Mouse (Mus musculus) kidney, adult 2 months (tissue): ENCODE results near the gene Arvcf. TPM values are rescaled to one million over a fixed set of nuclear protein-coding genes. Genes with fewer than 3 reads are reported as not detected.
A peak's percentile ranks its signal among the peaks of the same experiment; 100 is the strongest.

Experiments used
- DNase-seq: peaks from one replicate; pipeline ENCODE4 v3.0.0; 2021
- H3K27ac ChIP-seq: fragments of 200-500 bp; 2 replicates; pipeline ENCODE4 v1.5.1; 2012; ENCODE audit warnings: low read depth, low read length, control low read depth, inconsistent platforms; ENCODE audit not compliant: insufficient read depth
- H3K27me3 ChIP-seq: fragments of 200-500 bp; replicated peaks from 2 replicates; pipeline ENCODE4 v1.6.1; 2012; ENCODE audit warnings: mild to moderate bottlenecking, moderate library complexity, low read length, inconsistent platforms; ENCODE audit not compliant: control insufficient read depth, insufficient read depth
- H3K36me3 ChIP-seq: fragments of 200-500 bp; 2 replicates; pipeline ENCODE4 v1.6.1; 2012; ENCODE audit warnings: mild to moderate bottlenecking, moderate library complexity, low read length, inconsistent platforms; ENCODE audit not compliant: control insufficient read depth, insufficient read depth
- H3K4me1 ChIP-seq: fragments of 200-500 bp; 2 replicates; pipeline ENCODE4 v1.6.1; 2011; ENCODE audit warnings: low read length; ENCODE audit not compliant: control insufficient read depth, insufficient read depth
- H3K4me3 ChIP-seq: fragments of 200-500 bp; 2 replicates; pipeline ENCODE4 v1.5.1; 2011; ENCODE audit warnings: mild to moderate bottlenecking, low read depth, low read length, control low read depth; ENCODE audit not compliant: insufficient read depth
- CTCF ChIP-seq: fragments of 200-500 bp; conservative IDR thresholded peaks from 2 replicates; pipeline ENCODE4 v1.5.1; 2011; ENCODE audit warnings: low read depth, mild to moderate bottlenecking, control low read depth, low read length, moderate library complexity, mixed read lengths; ENCODE audit not compliant: insufficient read depth, insufficient read length
- POLR2A ChIP-seq: fragments of 200-500 bp; IDR thresholded peaks from one replicate; pipeline ENCODE4 v1.6.1; 2011; ENCODE audit warnings: low read depth, low read length, control low read depth
- WGBS: fragments of 180-500 bp; shearing (Covaris S2); methylation state at CpG from one replicate; pipeline ENCODE4 v1.1.7; 2018; 5-methylcytosine and 5-hydroxymethylcytosine counted together
- polyA plus RNA-seq: library from polyadenylated mRNA; depleted of rRNA; stranded (reverse); fragments of >200 nt; gene quantifications from 2 replicates; pipeline ENCODE4 v1.2.3, GENCODE M21; 2012

Arvcf gene
- polyA plus RNA-seq, 1 experiment, result 94.2 TPM

DNA sequence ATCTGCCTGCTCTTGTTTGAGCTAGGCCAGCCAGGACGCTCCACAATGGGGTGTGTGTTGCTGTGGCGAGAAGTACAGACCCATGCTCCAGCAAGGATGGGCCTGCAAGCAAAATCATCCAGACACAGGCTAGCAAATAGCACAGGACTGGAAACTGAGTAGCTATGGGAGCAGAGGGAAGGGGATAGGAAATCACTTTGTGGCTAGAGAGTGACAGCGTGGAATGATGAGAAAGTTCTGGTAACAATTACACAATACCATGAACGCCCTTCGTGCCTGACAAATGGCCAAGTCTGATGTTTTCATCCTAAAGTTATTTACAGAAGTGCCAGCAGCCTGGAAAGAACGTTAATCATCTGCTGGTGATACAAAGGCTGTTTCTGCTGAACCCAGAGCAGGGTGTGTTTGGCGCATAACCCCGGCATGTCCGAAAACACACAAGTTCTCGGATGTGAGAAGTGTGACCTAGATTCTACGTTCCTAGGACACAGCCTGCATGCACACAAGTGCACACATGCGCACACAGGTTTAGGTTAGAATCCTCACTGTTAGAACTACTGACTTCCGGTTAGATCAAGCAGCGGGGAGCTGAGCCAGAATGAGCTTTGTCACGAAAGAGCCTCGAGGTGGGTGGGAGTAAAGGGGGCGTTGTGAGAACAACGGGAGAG, 68.2 kb downstream of the Arvcf start:
- TF ChIP-seq POLR2A (no peak), CTCF (no peak)
- Histone ChIP-seq H3K27ac (peak overlapping the region; percentile 84), H3K4me3 (no peak overlapping the region), H3K36me3 (no peaks in the 10 kb centered on the region), H3K4me1 (peaks cover 35% of the 10 kb centered on the region), H3K27me3 (no peaks in the 10 kb centered on the region)
- 36% methylated on average over 18 of the region's 18 CpGs for WGBS
- DNase-seq, result peak; percentile 82

DNA sequence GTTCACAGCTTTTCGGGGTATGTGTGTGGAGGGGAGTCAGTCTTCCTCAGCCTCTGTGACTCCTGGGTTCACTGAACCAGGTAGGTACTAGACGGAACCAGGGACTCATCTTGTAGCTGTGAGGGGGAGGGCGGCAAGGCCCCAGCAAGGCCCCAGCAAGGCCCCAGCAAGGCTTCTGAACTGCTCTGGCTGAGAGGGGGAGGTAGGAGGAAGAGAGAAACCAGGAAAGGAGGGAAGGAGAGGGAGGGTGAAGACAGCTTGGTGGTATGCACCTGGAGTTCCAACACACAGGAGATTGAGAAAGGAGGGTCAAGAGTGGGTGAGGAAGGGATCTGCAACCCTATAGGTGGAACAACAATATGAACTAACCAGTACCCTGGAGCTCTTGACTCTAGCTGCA, 68.9 kb downstream of the Arvcf start:
- no peak overlapping the region for H3K4me3 ChIP-seq
- no peaks in the 10 kb centered on the region for H3K36me3 ChIP-seq
- no peaks in the 10 kb centered on the region for H3K27me3 ChIP-seq
- peaks cover 35% of the 10 kb centered on the region for H3K4me1 ChIP-seq
- peak overlapping the region; percentile 84 for H3K27ac ChIP-seq
- DNase-seq, result no peak
- 44% methylated on average over 3 of the region's 3 CpGs for WGBS
- TF ChIP-seq POLR2A (no peak), CTCF (no peak)

DNA sequence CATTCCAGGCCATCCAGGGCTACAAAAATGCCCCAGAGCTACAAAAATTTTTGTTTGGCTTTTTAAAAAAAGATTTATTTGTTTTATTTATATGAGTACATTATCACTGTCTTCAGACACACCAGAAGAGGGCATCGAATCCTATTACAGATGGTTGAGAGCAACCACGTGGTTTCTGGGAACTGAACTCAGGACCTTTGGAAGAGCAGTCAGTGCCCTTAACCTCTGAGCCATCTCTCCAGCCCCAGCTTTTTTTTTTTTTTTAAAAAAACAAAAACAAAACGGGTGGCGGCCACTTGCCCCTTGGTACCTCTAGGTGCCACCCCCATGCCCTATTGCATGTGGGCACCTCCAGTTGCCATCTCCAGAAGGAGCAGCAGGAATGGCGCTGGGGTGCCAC, 69.5 kb downstream of the Arvcf start:
- no peaks in the 10 kb centered on the region for H3K27me3 ChIP-seq
- H3K4me1 ChIP-seq, result peaks cover 30% of the 10 kb centered on the region
- peak; percentile 74 for DNase-seq
- no peak overlapping the region for H3K4me3 ChIP-seq
- no peak for TF ChIP-seq CTCF
- TF ChIP-seq POLR2A, result no peak
- no peak overlapping the region for H3K27ac ChIP-seq
- 48% methylated on average over 5 of the region's 5 CpGs for WGBS
- H3K36me3 ChIP-seq, result no peaks in the 10 kb centered on the region

DNA sequence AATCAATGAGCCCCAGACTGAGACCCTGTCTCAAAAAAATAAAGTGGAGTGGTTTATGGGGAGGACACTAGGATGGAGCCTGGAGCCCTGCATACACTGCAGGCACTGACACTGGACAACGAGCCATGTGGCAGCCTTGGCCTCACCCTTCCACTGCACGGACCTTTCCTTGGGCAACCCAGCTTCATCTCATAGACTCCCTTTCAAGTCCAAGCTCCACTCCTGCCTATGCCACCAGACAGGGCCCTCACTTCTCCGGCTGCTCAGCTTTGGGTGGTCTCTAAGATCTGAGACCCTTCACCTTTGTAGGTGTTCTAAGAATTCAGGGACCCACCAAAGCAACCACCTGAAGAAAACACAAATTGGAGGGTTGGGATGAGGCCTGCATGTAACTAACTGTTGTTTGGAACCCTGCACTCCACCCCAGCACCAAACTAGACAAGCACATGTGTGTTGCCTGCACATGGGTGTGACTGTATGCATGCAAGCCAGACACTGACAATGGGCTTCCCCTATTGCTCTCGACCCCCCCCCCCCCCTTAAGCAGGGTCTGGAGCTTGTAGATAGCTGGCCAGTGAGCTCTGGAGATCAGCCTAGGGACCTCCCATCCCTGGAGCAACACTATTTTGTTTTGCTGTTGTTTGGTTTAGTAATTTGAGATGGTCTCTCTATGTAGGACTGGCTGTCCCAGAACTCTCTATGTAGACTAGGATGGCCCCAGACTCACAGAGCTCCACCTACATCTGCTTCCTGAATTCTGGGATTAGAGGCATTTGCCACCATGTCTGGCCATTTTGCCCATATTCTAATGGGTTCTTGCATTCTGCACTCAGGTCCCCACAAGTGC, 71.0 kb downstream of the Arvcf start:
- Histone ChIP-seq H3K4me1 (peaks cover 27% of the 10 kb centered on the region), H3K27ac (no peak overlapping the region), H3K36me3 (no peaks in the 10 kb centered on the region), H3K27me3 (no peaks in the 10 kb centered on the region), H3K4me3 (no peak overlapping the region)
- no peak for TF ChIP-seq CTCF
- TF ChIP-seq POLR2A, result no peak
- no peak for DNase-seq
- 87% methylated on average over 4 of the region's 4 CpGs for WGBS

DNA sequence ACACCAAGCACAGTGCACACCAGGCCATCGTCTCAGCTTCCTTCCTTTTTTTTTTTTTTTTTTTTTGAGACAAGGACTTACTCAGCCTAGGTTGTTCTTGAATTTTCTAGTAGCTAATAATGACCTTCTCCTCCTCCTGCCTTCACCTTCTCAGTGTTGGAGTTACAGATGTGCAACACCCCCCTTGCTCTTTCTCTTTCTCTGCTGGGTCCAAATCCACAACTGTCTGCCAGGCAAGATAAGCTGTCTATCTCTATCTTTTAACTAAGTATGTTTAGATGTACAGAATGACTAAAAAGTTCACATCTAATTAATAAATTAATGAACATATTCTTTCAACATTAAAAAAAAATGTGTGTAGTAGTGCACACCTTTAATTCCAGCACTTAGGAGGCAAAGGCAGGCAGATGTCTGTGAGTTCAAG, 71.6 kb downstream of the Arvcf start:
- Histone ChIP-seq H3K4me3 (no peak overlapping the region), H3K36me3 (no peaks in the 10 kb centered on the region), H3K4me1 (peaks cover 32% of the 10 kb centered on the region), H3K27me3 (no peaks in the 10 kb centered on the region), H3K27ac (no peak overlapping the region)
- no peak for DNase-seq
- WGBS, result 79% methylated on average over 1 of the region's 1 CpGs
- TF ChIP-seq POLR2A (no peak), CTCF (no peak)

DNA sequence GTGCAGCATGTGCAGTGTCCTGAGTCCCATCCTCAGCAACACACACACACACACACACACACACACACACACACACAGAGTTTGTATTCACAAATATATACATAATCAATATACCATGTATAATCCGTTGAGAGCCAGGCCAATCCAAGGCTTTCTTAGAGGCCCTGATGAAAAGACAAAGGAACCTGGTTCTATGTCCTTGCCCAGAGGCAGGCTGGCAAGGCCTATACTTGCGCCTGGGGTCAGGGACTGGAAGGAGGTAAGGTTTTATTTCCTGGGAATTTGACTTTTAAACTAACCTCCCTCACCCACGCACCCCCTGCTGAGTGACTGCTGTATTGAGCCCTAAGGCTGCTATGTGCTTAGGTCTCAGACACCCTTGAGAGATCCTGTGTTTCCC, 72.6 kb downstream of the Arvcf start:
- WGBS, result 55% methylated on average over 3 of the region's 3 CpGs
- H3K4me1 ChIP-seq, result peaks cover 42% of the 10 kb centered on the region
- no peak overlapping the region for H3K27ac ChIP-seq
- no peaks in the 10 kb centered on the region for H3K36me3 ChIP-seq
- no peak overlapping the region for H3K4me3 ChIP-seq
- H3K27me3 ChIP-seq, result no peaks in the 10 kb centered on the region
- DNase-seq, result no peak
- TF ChIP-seq CTCF, result no peak
- no peak for TF ChIP-seq POLR2A
